Mouse (Mus musculus) spleen, postnatal 36 days (tissue): Measurements from ENCODE around the gene Asic2.

Experiments used
- DNase-seq, 2 experiments: peaks; one replicate each; pipeline ENCODE4 v3.0.0; 2022; ENCODE audit warnings: low spot score in 2 of 2, mixed read lengths in 1 of 2

Gene Asic2

DNA sequence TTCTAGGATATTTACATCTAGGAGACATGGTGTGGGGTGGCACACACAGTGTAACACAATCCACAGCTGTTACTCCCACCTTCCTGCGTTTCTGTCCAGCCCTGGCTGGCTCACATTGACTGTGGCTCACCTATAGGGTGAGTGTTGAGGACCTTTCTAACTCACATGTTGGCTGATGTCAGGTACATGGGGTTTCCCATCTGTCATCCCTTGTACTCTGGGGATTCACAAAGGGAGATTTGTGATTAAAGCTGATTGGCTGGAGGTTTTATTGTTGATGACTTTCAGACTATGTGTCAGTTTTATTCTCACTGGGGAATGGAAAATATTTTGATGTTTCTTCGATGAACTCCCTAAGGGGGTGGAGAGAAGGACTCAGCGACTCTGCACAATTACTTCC, 229.3 kb downstream of the Asic2 start:
- no peak for DNase-seq

GRCm38 (mm10) chr11:81737777-81738176, 230.5 kb downstream of the Asic2 start:
- DNase-seq, result no peak

GRCm38 (mm10) chr11:81722071-81722470, 246.2 kb downstream of the Asic2 start:
- no peak for DNase-seq

DNA sequence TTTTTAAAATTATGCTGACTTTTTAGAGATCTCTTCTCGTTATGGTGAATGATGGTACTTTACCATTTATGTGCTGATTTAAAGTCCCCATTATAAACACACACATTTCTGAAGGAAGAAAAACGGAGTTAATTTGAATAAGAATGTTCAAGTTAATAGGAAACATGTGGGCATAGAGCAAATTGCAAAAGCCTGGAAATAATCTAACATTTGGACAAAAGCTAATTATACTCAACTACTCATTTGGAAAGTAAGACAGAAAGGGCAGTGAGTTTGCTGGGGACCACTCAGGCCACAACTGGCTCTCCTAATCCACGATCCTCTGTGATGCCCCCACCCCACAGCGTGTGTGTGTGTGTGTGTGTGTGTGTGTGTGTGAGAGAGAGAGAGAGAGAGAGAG, 253.5 kb downstream of the Asic2 start:
- DNase-seq, result no peak

DNA sequence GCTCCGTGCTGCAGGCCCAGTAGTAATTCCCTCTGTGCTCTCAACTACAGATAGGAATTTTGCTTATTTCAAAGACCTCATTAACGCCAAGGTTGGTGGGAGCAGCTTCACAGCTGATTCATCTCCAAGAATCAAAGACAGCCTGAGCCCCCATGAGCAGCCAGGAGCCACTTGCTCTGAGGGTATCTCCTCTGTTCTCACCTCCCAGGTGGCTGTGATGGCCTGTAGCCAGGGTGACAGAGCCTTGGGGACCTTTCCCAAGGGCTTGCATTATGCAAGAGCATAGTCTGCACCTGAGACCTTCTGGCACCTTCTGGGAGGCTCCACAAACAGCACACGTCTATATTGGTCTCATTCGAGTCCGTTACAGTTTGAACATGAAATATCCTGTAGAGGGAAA, 261.3 kb downstream of the Asic2 start:
- no peak for DNase-seq

GRCm38 (mm10) chr11:81698008-81698407, 270.2 kb downstream of the Asic2 start:
- no peak for DNase-seq

DNA sequence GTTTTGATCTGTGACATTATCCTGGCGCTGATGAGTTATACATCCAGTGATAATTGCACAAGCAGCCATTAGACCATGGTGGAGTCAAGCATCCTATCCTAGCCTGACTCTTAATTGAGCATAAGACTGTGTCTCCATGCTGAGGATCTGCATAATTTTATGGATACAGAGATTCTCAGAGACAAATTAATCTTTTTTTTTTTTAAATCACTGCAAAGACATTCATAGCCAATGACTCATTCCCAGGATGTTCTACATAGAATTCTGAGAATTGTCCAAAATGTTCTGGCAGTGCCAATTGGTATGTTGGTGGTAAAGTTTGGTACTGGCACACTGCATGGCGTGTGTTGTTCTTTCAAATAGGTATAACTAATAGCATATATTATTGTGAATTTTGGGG, 272.8 kb downstream of the Asic2 start:
- no peak for DNase-seq

GRCm38 (mm10) chr11:81680511-81680910, 287.7 kb downstream of the Asic2 start:
- DNase-seq, result no peak

- DNase-seq, result no peak
These were observed 296.5 kb downstream of the Asic2 start for GRCm38 (mm10) chr11:81671724-81672123.

GRCm38 (mm10) chr11:81670436-81670835, 297.8 kb downstream of the Asic2 start:
- no peak for DNase-seq

GRCm38 (mm10) chr11:81658850-81659249, 309.4 kb downstream of the Asic2 start:
- DNase-seq, result no peak

DNA sequence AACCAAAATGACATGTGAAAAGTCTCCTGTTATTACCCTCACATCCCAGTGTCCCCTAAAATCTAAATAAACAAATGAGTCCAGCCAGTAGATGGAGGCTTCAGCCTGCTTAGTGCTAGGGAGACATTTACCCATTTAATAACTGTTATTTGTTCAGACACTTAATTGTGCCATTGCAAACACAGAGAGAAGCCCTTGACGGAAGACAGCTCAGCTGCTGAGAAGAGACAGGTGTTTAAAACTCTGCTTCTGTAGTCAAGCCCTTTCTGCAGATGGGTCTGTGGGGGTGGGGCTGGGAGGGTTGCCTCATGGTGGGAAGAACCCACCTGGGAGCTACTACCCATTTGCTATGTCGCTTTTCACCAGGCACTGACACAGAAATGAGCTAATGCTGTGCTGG, 311.1 kb downstream of the Asic2 start:
- DNase-seq, result no peak

DNA sequence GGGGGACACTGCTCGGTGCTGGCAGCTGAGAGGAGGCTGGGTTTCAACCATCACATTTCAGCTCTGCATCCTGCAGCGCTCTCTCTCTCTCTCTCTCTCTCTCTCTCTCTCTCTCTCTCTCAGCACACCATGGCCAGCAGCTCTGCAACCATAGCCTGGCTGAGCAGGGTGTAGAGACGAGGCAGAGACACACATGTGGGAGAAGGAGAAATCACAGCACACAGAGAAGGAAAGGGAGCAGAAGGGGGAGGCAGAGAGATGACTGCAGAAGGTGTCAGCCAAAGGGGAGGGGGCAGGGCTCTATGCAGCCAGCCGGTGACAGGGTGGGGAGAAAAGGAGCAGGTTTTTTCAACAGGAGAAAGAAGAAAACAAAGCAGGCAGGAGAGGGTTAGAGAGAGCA, 320.4 kb downstream of the Asic2 start:
- no peak for DNase-seq

- no peak for DNase-seq
These were observed 322.7 kb downstream of the Asic2 start for GRCm38 (mm10) chr11:81645549-81645948.

GRCm38 (mm10) chr11:81636356-81636755, 331.9 kb downstream of the Asic2 start:
- no peak for DNase-seq

GRCm38 (mm10) chr11:81634360-81635350, 333.6 kb downstream of the Asic2 start:
- no peak for DNase-seq

DNA sequence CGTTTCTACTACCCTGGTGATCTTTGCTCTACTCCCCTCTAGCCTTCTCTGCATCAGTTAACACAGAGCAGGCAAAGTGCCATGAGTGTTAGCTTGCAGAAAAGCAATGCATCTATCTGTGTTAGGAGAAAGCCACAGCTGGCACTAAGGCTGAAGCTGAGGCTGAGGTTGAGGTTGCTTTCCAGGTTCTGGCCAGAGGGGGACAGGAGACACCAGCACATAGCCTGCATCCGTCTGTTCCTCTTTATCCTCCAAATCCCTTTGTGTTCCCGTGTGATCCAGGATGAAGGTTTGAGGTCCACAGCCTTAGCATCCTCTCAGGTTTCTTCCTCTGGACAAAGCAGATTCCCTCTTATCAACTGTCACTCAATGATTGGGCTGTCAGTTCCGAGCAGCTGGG, 343.1 kb downstream of the Asic2 start:
- DNase-seq, result no peak

DNA sequence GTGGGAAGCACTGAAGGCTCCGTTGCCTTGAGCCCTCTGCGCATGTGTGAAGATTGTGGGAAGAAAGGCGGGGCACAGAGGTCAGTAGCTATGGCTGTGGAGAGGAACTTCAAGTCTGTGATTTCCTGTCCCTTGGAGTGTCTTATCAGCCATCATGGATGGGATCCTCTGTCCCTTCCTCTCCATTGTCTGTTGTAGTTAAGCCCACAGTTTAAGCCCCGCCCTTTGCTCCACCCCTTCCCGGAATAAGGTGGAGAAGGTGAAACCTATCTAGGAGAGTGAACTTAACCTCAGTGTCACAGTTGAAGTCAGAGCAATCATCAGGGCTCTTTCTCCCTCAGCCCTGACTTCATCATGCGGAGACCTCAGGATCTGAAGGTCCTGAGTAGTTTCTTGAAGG, 347.7 kb downstream of the Asic2 start:
- DNase-seq, result no peak

DNA sequence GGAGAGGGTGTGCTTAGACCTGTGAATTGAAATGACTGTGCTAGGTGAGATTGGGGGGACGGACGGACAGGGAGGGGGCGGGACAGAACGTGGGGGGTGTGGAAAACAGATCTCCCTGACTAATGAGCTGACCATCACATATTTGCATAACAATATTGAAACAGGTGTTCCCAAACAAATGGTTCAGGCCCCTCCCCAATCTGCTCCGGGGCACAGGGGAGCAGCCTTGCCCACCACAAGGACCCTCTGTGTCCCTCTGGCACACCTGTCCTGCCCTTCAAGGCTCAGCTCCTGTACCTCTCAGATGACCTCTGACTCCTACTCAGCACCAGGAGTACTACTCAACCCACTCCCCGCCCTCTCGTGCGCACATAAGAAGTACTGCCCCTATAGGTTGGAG, 351.8 kb downstream of the Asic2 start:
- DNase-seq, result no peak

DNA sequence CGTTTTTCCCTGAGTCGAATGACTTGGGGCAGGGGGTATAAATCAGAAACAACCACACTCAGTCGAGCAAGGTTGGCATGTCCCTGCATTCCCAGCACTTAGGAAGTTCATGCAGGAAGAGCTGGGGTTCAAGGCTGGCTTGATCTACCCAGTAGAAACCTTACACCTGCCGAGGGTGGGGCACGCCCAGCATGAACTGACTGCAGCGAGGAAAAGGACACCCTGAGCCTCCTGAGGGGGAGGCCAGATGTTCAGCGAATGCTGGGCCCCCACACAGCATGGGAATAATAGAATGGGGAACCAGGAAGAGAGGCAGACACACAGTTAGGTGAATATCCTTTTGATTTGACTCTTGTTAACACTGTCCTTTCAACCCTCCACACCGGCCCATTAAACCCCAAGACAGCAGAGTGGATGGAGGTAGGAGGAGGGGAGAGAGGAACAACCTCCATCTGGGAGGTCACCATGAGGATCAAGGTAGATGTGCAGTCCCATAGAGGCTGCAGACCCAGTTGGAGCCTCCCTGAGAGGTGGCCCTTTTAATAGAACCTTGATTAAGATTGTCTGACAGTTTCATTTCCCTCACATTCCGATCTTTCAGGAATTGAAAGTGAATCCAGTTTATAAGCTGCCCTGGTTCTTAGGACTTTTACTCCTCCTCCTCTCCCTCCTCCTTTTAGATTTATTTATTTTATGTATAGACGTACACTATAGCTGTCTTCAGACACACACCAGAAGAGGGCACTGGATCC, 354.2 kb downstream of the Asic2 start:
- DNase-seq, result no peak

GRCm38 (mm10) chr11:81612798-81613540, 355.3 kb downstream of the Asic2 start:
- DNase-seq, result peak; percentile 26 to 29
